Mouse (Mus musculus): ENCODE measurements around the gene Ubxn7. TPM values are rescaled to one million over a fixed set of nuclear protein-coding genes. Genes with fewer than 3 reads are reported as not detected.

Ubxn7 gene
- polyA plus RNA-seq, 1 experiment, result 11.9 TPM

DNA sequence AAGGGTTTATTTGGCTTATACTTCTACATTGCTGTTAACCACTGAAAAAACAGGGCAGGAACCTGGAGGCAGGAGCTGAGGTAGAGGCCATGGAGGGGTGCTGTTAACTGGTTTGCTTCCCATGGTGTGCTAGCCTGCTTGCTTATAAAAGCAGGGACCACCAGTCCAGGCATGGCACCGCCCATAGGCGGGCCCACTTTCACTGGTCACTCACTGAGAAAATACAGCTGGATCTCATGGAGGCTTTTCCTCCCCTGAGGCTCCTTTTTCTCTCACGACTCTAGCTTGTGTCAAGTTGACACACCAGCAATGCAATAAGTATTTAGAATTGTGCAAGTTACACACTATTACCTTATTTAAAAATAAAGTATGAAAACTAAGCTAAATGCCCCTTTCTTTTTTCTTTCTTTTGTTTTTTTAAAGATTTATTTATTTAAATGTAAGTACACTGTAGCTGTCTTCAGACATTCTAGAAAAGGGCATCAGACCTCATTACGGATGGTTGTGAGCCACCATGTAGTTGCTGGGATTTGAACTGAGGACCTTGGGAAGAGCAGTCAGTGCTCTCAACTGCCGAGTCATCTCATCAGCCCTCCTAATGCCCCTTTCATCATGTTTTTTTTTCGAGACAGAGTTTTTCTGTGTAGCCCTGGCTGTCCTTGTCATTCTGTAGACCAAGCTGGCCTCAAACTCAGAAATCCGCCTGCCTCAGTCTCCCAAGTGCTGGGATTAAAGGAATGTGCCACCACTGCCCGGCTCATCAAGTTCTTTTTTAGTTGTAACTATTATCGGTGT is 984 bp upstream of the Ubxn7 start:
- Histone ChIP-seq H3K4me2 (ENCODE audit: low read depth) (peak overlapping the region; percentile 73), H3K27me3 (ENCODE audit: control insufficient read depth, insufficient read depth, insufficient read length) (no peaks in the 10 kb centered on the region), H3K79me2 (ENCODE audit: control insufficient read depth, insufficient read depth) (peaks cover 31% of the 10 kb centered on the region), H3K36me3 (ENCODE audit: control insufficient read depth, insufficient read depth) (no peaks in the 10 kb centered on the region), H3K4me3 (peak overlapping the region; percentile 88), H3ac (ENCODE audit: control insufficient read depth, insufficient read length) (no peak overlapping the region)
- TF ChIP-seq TCF3 (IDR thresholded peaks at IDR 0.05; ENCODE audit: insufficient read length, low read depth) (no peak), TCF12 (IDR thresholded peaks at IDR 0.05; ENCODE audit: insufficient read depth, poor library complexity, severe bottlenecking) (no peak), MAX (IDR thresholded peaks at IDR 0.05; ENCODE audit: low read depth) (no peak), SRF (IDR thresholded peaks at IDR 0.05; ENCODE audit: control insufficient read depth, insufficient read length, low read depth) (no peak), POLR2AphosphoS2 (IDR thresholded peaks at IDR 0.05; ENCODE audit: insufficient read length, low read depth) (no peak), MYOD1 (IDR thresholded peaks at IDR 0.05; ENCODE audit: control insufficient read depth in 1 of 3, insufficient read length in 2 of 3, low read depth in 2 of 3) (no peak), REST (IDR thresholded peaks at IDR 0.05; ENCODE audit: insufficient read depth, insufficient read length) (no peak), MYOG (IDR thresholded peaks at IDR 0.05; ENCODE audit: control insufficient read depth in 1 of 3, insufficient read depth in 1 of 3, insufficient read length in 2 of 3, low read depth in 2 of 3) (no peak), CEBPB (IDR thresholded peaks at IDR 0.05; ENCODE audit: insufficient read depth, poor library complexity, severe bottlenecking) (no peak), POLR2A (IDR thresholded peaks at IDR 0.05; ENCODE audit: insufficient read length, low read depth) (no peak)

DNA sequence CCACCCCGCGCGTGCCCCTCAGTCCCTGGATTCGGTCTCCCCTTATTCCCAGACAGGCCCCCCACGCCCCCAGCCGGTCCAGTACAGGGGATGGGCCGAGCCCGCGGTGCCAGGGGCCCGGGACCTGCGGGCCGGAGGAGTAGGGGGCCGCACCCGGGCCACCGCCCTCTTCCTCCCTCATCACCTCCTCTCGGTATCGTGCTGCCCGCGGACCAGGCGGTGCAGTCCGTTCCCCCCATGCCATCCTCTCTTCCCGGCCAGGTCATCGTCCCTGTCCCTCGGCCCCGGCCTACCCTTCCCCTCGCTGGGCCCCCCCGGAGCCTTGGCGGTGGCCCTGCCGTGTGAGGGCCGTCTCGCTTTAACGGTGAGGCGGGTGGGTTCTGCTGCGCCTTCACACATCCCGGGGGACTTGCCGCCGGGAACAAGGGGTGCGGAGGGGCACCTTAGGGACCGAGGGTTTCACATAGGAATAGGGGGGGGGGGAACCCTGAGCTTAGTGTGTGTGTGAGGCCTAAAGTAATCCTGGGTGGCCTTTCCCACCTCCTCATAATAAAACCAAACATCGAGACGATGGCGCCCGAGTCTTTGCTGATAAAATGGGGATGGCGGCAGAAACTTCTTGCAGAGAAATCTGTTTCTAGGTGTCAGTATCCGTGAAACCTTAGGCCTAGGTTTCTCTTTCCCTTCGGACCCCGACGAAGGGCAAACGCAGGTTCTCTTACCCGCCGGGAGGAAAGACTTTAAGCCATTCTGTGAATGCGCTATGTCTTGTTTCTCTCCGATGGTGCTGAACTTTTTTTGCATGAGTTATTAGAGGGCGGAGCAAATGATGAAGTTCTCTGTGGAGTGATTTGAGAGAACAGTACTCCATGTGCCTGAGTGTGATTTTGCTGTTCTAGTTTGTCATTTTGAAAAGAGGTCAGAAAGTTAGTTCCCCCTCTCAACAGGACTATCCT is 777 bp downstream of the Ubxn7 start:
- Histone ChIP-seq H3ac (ENCODE audit: control insufficient read depth, insufficient read length) (peak overlapping the region; percentile 99), H3K27me3 (ENCODE audit: control insufficient read depth, insufficient read depth, insufficient read length) (no peaks in the 10 kb centered on the region), H3K4me3 (peak overlapping the region; percentile 88), H3K4me2 (ENCODE audit: low read depth) (peak overlapping the region; percentile 86), H3K79me2 (ENCODE audit: control insufficient read depth, insufficient read depth) (peaks cover 48% of the 10 kb centered on the region), H3K36me3 (ENCODE audit: control insufficient read depth, insufficient read depth) (no peaks in the 10 kb centered on the region)
- TF ChIP-seq POLR2A (IDR thresholded peaks at IDR 0.05; ENCODE audit: insufficient read length, low read depth), result no peak
- TF ChIP-seq REST (IDR thresholded peaks at IDR 0.05; ENCODE audit: insufficient read depth, insufficient read length), result no peak
- no peak for TF ChIP-seq TCF3 (IDR thresholded peaks at IDR 0.05; ENCODE audit: insufficient read length, low read depth)
- no peak for TF ChIP-seq E2F4 (IDR thresholded peaks at IDR 0.05; ENCODE audit: insufficient read depth)
- no peak for TF ChIP-seq TCF12 (IDR thresholded peaks at IDR 0.05; ENCODE audit: insufficient read depth, poor library complexity, severe bottlenecking)
- no peak for TF ChIP-seq CEBPB (IDR thresholded peaks at IDR 0.05; ENCODE audit: insufficient read depth, poor library complexity, severe bottlenecking)
- TF ChIP-seq POLR2AphosphoS2 (IDR thresholded peaks at IDR 0.05; ENCODE audit: insufficient read length, low read depth), result no peak
- TF ChIP-seq SRF (IDR thresholded peaks at IDR 0.05; ENCODE audit: control insufficient read depth, insufficient read length, low read depth), result no peak
- no peak for TF ChIP-seq MYOD1 (IDR thresholded peaks at IDR 0.05; ENCODE audit: control insufficient read depth in 1 of 3, insufficient read length in 2 of 3, low read depth in 2 of 3)
- no peak for TF ChIP-seq MYOG (IDR thresholded peaks at IDR 0.05; ENCODE audit: control insufficient read depth in 1 of 3, insufficient read depth in 1 of 3, insufficient read length in 2 of 3, low read depth in 2 of 3)
- no peak for TF ChIP-seq USF1 (IDR thresholded peaks at IDR 0.05; ENCODE audit: low read depth)
- no peak for TF ChIP-seq MAX (IDR thresholded peaks at IDR 0.05; ENCODE audit: low read depth)

DNA sequence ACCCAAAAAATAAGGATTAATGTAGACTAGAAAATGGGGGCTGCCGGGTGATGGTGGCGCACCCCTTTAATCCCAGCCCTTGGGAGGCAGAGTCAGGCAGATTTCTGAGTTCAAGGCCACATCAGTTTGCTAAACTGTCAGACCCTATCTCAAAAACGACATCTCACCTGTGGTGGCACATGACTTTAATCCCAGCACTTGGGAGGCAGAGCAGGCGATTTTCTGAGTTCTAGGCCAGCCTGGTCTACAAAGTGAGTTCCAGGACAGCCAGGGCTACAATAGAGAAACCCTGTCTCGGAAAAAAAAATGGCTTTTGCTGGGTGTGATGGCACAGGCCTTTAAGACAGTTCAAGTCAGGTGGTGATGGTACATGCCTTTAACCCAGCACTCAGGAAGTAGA is 3.1 kb downstream of the Ubxn7 start:
- Histone ChIP-seq H3K27me3 (ENCODE audit: control insufficient read depth, insufficient read depth, insufficient read length) (no peaks in the 10 kb centered on the region), H3K79me2 (ENCODE audit: control insufficient read depth, insufficient read depth) (peaks cover 71% of the 10 kb centered on the region), H3ac (ENCODE audit: control insufficient read depth, insufficient read length) (no peak overlapping the region), H3K36me3 (ENCODE audit: control insufficient read depth, insufficient read depth) (no peaks in the 10 kb centered on the region), H3K4me2 (ENCODE audit: low read depth) (no peak overlapping the region), H3K4me3 (no peak overlapping the region)
- TF ChIP-seq MAX (IDR thresholded peaks at IDR 0.05; ENCODE audit: low read depth), result no peak
- TF ChIP-seq REST (IDR thresholded peaks at IDR 0.05; ENCODE audit: insufficient read depth, insufficient read length), result no peak
- TF ChIP-seq TCF3 (IDR thresholded peaks at IDR 0.05; ENCODE audit: insufficient read length, low read depth), result no peak
- no peak for TF ChIP-seq USF1 (IDR thresholded peaks at IDR 0.05; ENCODE audit: low read depth)
- no peak for TF ChIP-seq CEBPB (IDR thresholded peaks at IDR 0.05; ENCODE audit: insufficient read depth, poor library complexity, severe bottlenecking)
- no peak for TF ChIP-seq SRF (IDR thresholded peaks at IDR 0.05; ENCODE audit: control insufficient read depth, insufficient read length, low read depth)
- no peak for TF ChIP-seq MYOG (IDR thresholded peaks at IDR 0.05; ENCODE audit: control insufficient read depth in 1 of 3, insufficient read depth in 1 of 3, insufficient read length in 2 of 3, low read depth in 2 of 3)
- no peak for TF ChIP-seq POLR2A (IDR thresholded peaks at IDR 0.05; ENCODE audit: insufficient read length, low read depth)
- TF ChIP-seq E2F4 (IDR thresholded peaks at IDR 0.05; ENCODE audit: insufficient read depth), result no peak
- TF ChIP-seq MYOD1 (IDR thresholded peaks at IDR 0.05; ENCODE audit: control insufficient read depth in 1 of 3, insufficient read length in 2 of 3, low read depth in 2 of 3), result no peak
- TF ChIP-seq TCF12 (IDR thresholded peaks at IDR 0.05; ENCODE audit: insufficient read depth, poor library complexity, severe bottlenecking), result no peak
- TF ChIP-seq POLR2AphosphoS2 (IDR thresholded peaks at IDR 0.05; ENCODE audit: insufficient read length, low read depth), result no peak
